Mouse (Mus musculus) frontal cortex, postnatal 25 days (tissue): ENCODE results near the gene Crygd.

Source experiments
- DNase-seq, 2 experiments: peaks; one replicate each; pipeline ENCODE4 v3.0.0; 2022; ENCODE audit warnings: low spot score in 2 of 2

The Crygd gene

GRCm38 (mm10) chr1:65043433-65043832 is 19.8 kb downstream of the Crygd start:
- DNase-seq, result no peak

- no peak for DNase-seq
Observed at GRCm38 (mm10) chr1:65041837-65042236, 21.4 kb downstream of the Crygd start.

GRCm38 (mm10) chr1:65040806-65041205 is 22.4 kb downstream of the Crygd start:
- DNase-seq, result no peak

GRCm38 (mm10) chr1:65039679-65040078 is 23.6 kb downstream of the Crygd start:
- no peak for DNase-seq

GRCm38 (mm10) chr1:65037542-65037941 is 25.7 kb downstream of the Crygd start:
- no peak for DNase-seq

GRCm38 (mm10) chr1:65035513-65035912 is 27.7 kb downstream of the Crygd start:
- no peak for DNase-seq

- no peak for DNase-seq
Observed at GRCm38 (mm10) chr1:65032641-65033040, 30.6 kb downstream of the Crygd start, which contains the start of gene Akr1cl. TSS of gene Akr1cl (minus strand) at chr1:65032759.

- no peak for DNase-seq
Observed at GRCm38 (mm10) chr1:65028206-65028605, 35.0 kb downstream of the Crygd start.

- no peak for DNase-seq
Observed at GRCm38 (mm10) chr1:65012726-65013125, 50.5 kb downstream of the Crygd start.
